Mouse (Mus musculus): ENCODE measurements around the gene Cdip1. TPM values are rescaled to one million over a fixed set of nuclear protein-coding genes. Genes with fewer than 3 reads are reported as not detected.

Gene Cdip1
- polyA plus RNA-seq, 1 experiment from 2014 or later = 102 TPM

GRCm38 (mm10) chr16:4789311-4789768 lies 752 bp downstream of the Cdip1 start:
- Histone ChIP-seq H3K9ac (peak overlapping the region; percentile 84), H3K9me3 (no peaks in the 10 kb centered on the region), H3K4me1 (peaks cover 31% of the 10 kb centered on the region), H3K4me2 (replicated peaks) (peak overlapping the region; percentile 78), H3K27me3 (replicated peaks) (no peaks in the 10 kb centered on the region), H3K4me3 (peak overlapping the region; percentile 66), H3K27ac (no peak overlapping the region), H3K36me3 (no peaks in the 10 kb centered on the region)
- WGBS = 0% methylated on average over 29 of the region's 29 CpGs
- ATAC-seq (ENCODE audit: low FRiP score, low read depth) = peak; percentile 57

- Histone ChIP-seq H3K9me3 (no peaks in the 10 kb centered on the region), H3K9ac (no peak overlapping the region), H3K27me3 (replicated peaks) (no peaks in the 10 kb centered on the region), H3K27ac (no peak overlapping the region), H3K4me3 (no peak overlapping the region), H3K4me1 (peaks cover 31% of the 10 kb centered on the region), H3K4me2 (replicated peaks) (peak overlapping the region; percentile 78), H3K36me3 (no peaks in the 10 kb centered on the region)
- no peak for ATAC-seq (ENCODE audit: low FRiP score, low read depth)
Observed at GRCm38 (mm10) chr16:4788176-4788575, 1.9 kb downstream of the Cdip1 start.

GRCm38 (mm10) chr16:4785706-4786105 lies 4.4 kb downstream of the Cdip1 start:
- 25% methylated on average over 4 of the region's 4 CpGs for WGBS

GRCm38 (mm10) chr16:4782515-4782914 lies 7.6 kb downstream of the Cdip1 start:
- Histone ChIP-seq H3K27ac (no peak overlapping the region), H3K4me3 (no peak overlapping the region), H3K27me3 (replicated peaks) (no peaks in the 10 kb centered on the region), H3K9me3 (no peaks in the 10 kb centered on the region), H3K4me2 (replicated peaks) (no peak overlapping the region), H3K9ac (no peak overlapping the region), H3K4me1 (peaks cover 17% of the 10 kb centered on the region), H3K36me3 (no peaks in the 10 kb centered on the region; the same call in 1 of the 2 replicates)
- no peak for ATAC-seq (ENCODE audit: low FRiP score, low read depth)

More at GRCm38 (mm10) chr16:4785706-4786105, 4.4 kb downstream of the Cdip1 start:
- Histone ChIP-seq H3K36me3 (no peaks in the 10 kb centered on the region), H3K4me1 (peaks cover 31% of the 10 kb centered on the region), H3K4me2 (replicated peaks) (no peak overlapping the region), H3K4me3 (no peak overlapping the region), H3K9ac (no peak overlapping the region), H3K9me3 (no peaks in the 10 kb centered on the region), H3K27me3 (replicated peaks) (no peaks in the 10 kb centered on the region), H3K27ac (no peak overlapping the region)
- ATAC-seq (ENCODE audit: low FRiP score, low read depth) = no peak

- H3K4me1 ChIP-seq = peaks cover 13% of the 10 kb centered on the region
- H3K9me3 ChIP-seq = no peaks in the 10 kb centered on the region
- H3K27me3 ChIP-seq (replicated peaks) = no peaks in the 10 kb centered on the region
- H3K36me3 ChIP-seq = no peaks in the 10 kb centered on the region; the same call in 1 of the 2 replicates
- no peak overlapping the region for H3K4me3 ChIP-seq
- ATAC-seq (ENCODE audit: low FRiP score, low read depth) = no peak
- no peak overlapping the region for H3K4me2 ChIP-seq (replicated peaks)
- WGBS = 92% methylated on average over 5 of the region's 5 CpGs
- H3K9ac ChIP-seq = no peak overlapping the region
- no peak overlapping the region for H3K27ac ChIP-seq
Observed at GRCm38 (mm10) chr16:4781524-4782196, 8.4 kb downstream of the Cdip1 start.

GRCm38 (mm10) chr16:4778940-4779339 lies 11.2 kb downstream of the Cdip1 start:
- ATAC-seq (ENCODE audit: low FRiP score, low read depth) = no peak
- H3K27me3 ChIP-seq (replicated peaks) = no peaks in the 10 kb centered on the region
- no peak overlapping the region for H3K4me2 ChIP-seq (replicated peaks)
- no peak overlapping the region for H3K27ac ChIP-seq
- H3K36me3 ChIP-seq = no peaks in the 10 kb centered on the region; the same call in 1 of the 2 replicates
- H3K4me3 ChIP-seq = no peak overlapping the region
- 96% methylated on average over 4 of the region's 4 CpGs for WGBS
- no peak overlapping the region for H3K9ac ChIP-seq
- no peaks in the 10 kb centered on the region for H3K9me3 ChIP-seq
- 0 out of 2 replicates have a peak, but pooled peaks cover 3% of the 10 kb centered on the region for H3K4me1 ChIP-seq

GRCm38 (mm10) chr16:4777905-4778609 lies 12.0 kb downstream of the Cdip1 start:
- H3K9ac ChIP-seq = no peak overlapping the region
- 95% methylated on average over 4 of the region's 4 CpGs for WGBS
- H3K36me3 ChIP-seq = no peaks in the 10 kb centered on the region; the same call in 1 of the 2 replicates
- H3K4me1 ChIP-seq = 0 out of 2 replicates have a peak, but pooled peaks cover 3% of the 10 kb centered on the region
- H3K27ac ChIP-seq = no peak overlapping the region
- H3K4me3 ChIP-seq = no peak overlapping the region
- no peak for ATAC-seq (ENCODE audit: low FRiP score, low read depth)
- H3K9me3 ChIP-seq = no peaks in the 10 kb centered on the region
- H3K4me2 ChIP-seq (replicated peaks) = no peak overlapping the region
- no peaks in the 10 kb centered on the region for H3K27me3 ChIP-seq (replicated peaks)

GRCm38 (mm10) chr16:4777171-4777904 lies 12.8 kb downstream of the Cdip1 start:
- no peak overlapping the region for H3K4me3 ChIP-seq
- no peak overlapping the region for H3K27ac ChIP-seq
- H3K4me1 ChIP-seq = 0 out of 2 replicates have a peak, but pooled peaks cover 3% of the 10 kb centered on the region
- no peak overlapping the region for H3K9ac ChIP-seq
- H3K36me3 ChIP-seq = no peaks in the 10 kb centered on the region; the same call in 1 of the 2 replicates
- WGBS = 85% methylated on average over 3 of the region's 3 CpGs
- H3K4me2 ChIP-seq (replicated peaks) = no peak overlapping the region
- no peaks in the 10 kb centered on the region for H3K9me3 ChIP-seq
- H3K27me3 ChIP-seq (replicated peaks) = no peaks in the 10 kb centered on the region
- no peak for ATAC-seq (ENCODE audit: low FRiP score, low read depth)

GRCm38 (mm10) chr16:4773289-4773970 lies 16.7 kb downstream of the Cdip1 start:
- Histone ChIP-seq H3K4me1 (0 out of 2 replicates have a peak, but pooled peaks cover 3% of the 10 kb centered on the region), H3K27ac (no peak overlapping the region), H3K9ac (no peak overlapping the region), H3K9me3 (no peaks in the 10 kb centered on the region), H3K4me2 (replicated peaks) (no peak overlapping the region), H3K27me3 (replicated peaks) (no peaks in the 10 kb centered on the region), H3K36me3 (peaks cover 24% of the 10 kb centered on the region), H3K4me3 (no peak overlapping the region)
- no peak for ATAC-seq (ENCODE audit: low FRiP score, low read depth)
- WGBS = 52% methylated on average over 1 of the region's 1 CpGs

- no peak overlapping the region for H3K4me3 ChIP-seq
- no peak overlapping the region for H3K4me2 ChIP-seq (replicated peaks)
- no peaks in the 10 kb centered on the region for H3K4me1 ChIP-seq
- peaks cover 68% of the 10 kb centered on the region for H3K36me3 ChIP-seq
- ATAC-seq (ENCODE audit: low FRiP score, low read depth) = no peak
- H3K9ac ChIP-seq = no peak overlapping the region
- 95% methylated on average over 5 of the region's 5 CpGs for WGBS
- H3K9me3 ChIP-seq = no peaks in the 10 kb centered on the region
- no peaks in the 10 kb centered on the region for H3K27me3 ChIP-seq (replicated peaks)
- H3K27ac ChIP-seq = no peak overlapping the region
Observed at GRCm38 (mm10) chr16:4768719-4769118, 21.4 kb downstream of the Cdip1 start.

GRCm38 (mm10) chr16:4767012-4767790 lies 22.9 kb downstream of the Cdip1 start:
- 85% methylated on average over 6 of the region's 6 CpGs for WGBS
- no peaks in the 10 kb centered on the region for H3K27me3 ChIP-seq (replicated peaks)
- no peak overlapping the region for H3K4me2 ChIP-seq (replicated peaks)
- no peaks in the 10 kb centered on the region for H3K9me3 ChIP-seq
- ATAC-seq (ENCODE audit: low FRiP score, low read depth) = no peak
- no peak overlapping the region for H3K27ac ChIP-seq
- H3K9ac ChIP-seq = no peak overlapping the region
- peaks cover 74% of the 10 kb centered on the region for H3K36me3 ChIP-seq
- no peak overlapping the region for H3K4me3 ChIP-seq
- no peaks in the 10 kb centered on the region for H3K4me1 ChIP-seq

Measured in neural tube, embryonic 12.5 days (tissue).